Mouse (Mus musculus) embryonic fibroblast, embryonic 13.5 days (primary cell): ENCODE measurements around the gene Crxos. TPM values are rescaled to one million over a fixed set of nuclear protein-coding genes. Genes with fewer than 3 reads are reported as not detected.

Experiments
- H3K27ac ChIP-seq: 2 replicates; pipeline ENCODE4 v1.5.1; 2012; ENCODE audit warnings: low read length, control low read depth, inconsistent platforms; ENCODE audit not compliant: insufficient read depth
- H3K4me1 ChIP-seq: 2 replicates; pipeline ENCODE4 v1.6.1; 2011; ENCODE audit warnings: low read length; ENCODE audit not compliant: control insufficient read depth, insufficient read depth
- H3K4me3 ChIP-seq: 2 replicates; pipeline ENCODE4 v1.5.1; 2011; ENCODE audit warnings: mild to moderate bottlenecking, control low read depth, low read length; ENCODE audit not compliant: insufficient read depth
- CTCF ChIP-seq: IDR thresholded peaks from 2 replicates; pipeline ENCODE4 v1.5.1; 2011; ENCODE audit warnings: mild to moderate bottlenecking, control low read depth, low read length, moderate library complexity, borderline replicate concordance; ENCODE audit not compliant: insufficient read depth
- POLR2A ChIP-seq: IDR thresholded peaks from 2 replicates; pipeline ENCODE4 v1.6.1; 2011; ENCODE audit warnings: low read depth, mild to moderate bottlenecking, control low read depth, low read length, moderate library complexity
- polyA plus RNA-seq: library from polyadenylated mRNA; stranded (reverse); fragments of >200 nt; gene quantifications from 2 replicates; pipeline ENCODE4 v1.2.4, GENCODE M21; 2011; ENCODE audit warnings: low read depth; ENCODE audit not compliant: missing spikeins, insufficient read length

Gene Crxos
- polyA plus RNA-seq: not detected in 2 replicates

GRCm38 (mm10) chr7:15882317-15882716, at the start of gene Crxos:
Crxos (plus strand) TSS chr7:15882617.
- Histone ChIP-seq H3K4me1 (no peaks in the 10 kb centered on the region), H3K27ac (no peak within 1 kb of the TSS), H3K4me3 (no peak within 1 kb of the TSS)
- TF ChIP-seq CTCF (no peak), POLR2A (no peak)

DNA sequence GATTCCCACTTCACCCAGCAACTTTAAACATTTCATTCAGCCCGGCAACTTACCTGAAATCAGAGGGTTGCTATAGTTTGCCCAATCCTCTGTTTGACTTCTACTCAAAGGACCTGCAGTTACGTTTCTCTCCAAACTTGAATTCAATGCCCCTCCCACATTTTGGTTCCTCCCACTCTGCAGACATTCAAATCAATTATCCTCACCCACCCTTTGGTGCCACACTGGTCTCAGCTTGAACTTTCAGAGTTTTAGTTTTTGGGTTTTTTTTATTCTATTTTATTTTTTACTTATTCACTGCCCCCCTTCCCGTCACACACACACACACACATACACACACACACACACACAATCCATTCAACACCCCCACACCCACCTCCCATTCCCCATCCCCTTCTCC, 42.8 kb upstream of the Crxos start, which contains the start of gene Obox6:
TSS of gene Obox6 (minus strand) at position 101 of the 400 bp plus-strand sequence.
- Histone ChIP-seq H3K4me1 (no peaks in the 10 kb centered on the region), H3K4me3 (no peak within 1 kb of the TSS), H3K27ac (no peak within 1 kb of the TSS)
- TF ChIP-seq CTCF (no peak), POLR2A (no peak)

GRCm38 (mm10) chr7:15859657-15860056, 22.8 kb upstream of the Crxos start:
- Histone ChIP-seq H3K4me3 (no peak overlapping the region), H3K4me1 (no peaks in the 10 kb centered on the region), H3K27ac (no peak overlapping the region)
- TF ChIP-seq POLR2A (no peak), CTCF (no peak)

GRCm38 (mm10) chr7:15864104-15864503, 18.3 kb upstream of the Crxos start:
- TF ChIP-seq POLR2A: no peak
- no peak for TF ChIP-seq CTCF
- H3K4me3 ChIP-seq: no peak overlapping the region
- no peak overlapping the region for H3K27ac ChIP-seq
- no peaks in the 10 kb centered on the region for H3K4me1 ChIP-seq

- no peaks in the 10 kb centered on the region for H3K4me1 ChIP-seq
- H3K27ac ChIP-seq: no peak within 1 kb of the TSS
- TF ChIP-seq CTCF (no peak), POLR2A (no peak)
- H3K4me3 ChIP-seq: no peak within 1 kb of the TSS
Measured at GRCm38 (mm10) chr7:15879756-15880155, 2.7 kb upstream of the Crxos start, which contains the start of gene Crx. Crx (minus strand) TSS chr7:15879968.

- no peak overlapping the region for H3K27ac ChIP-seq
- H3K4me3 ChIP-seq: no peak overlapping the region
- TF ChIP-seq CTCF (no peak), POLR2A (no peak)
- H3K4me1 ChIP-seq: no peaks in the 10 kb centered on the region
Measured at GRCm38 (mm10) chr7:15881388-15881787, 1.0 kb upstream of the Crxos start.

- Histone ChIP-seq H3K4me3 (no peak overlapping the region), H3K4me1 (no peaks in the 10 kb centered on the region), H3K27ac (no peak overlapping the region)
- TF ChIP-seq CTCF (no peak), POLR2A (no peak)
Measured at GRCm38 (mm10) chr7:15881831-15882230, 586 bp upstream of the Crxos start.

DNA sequence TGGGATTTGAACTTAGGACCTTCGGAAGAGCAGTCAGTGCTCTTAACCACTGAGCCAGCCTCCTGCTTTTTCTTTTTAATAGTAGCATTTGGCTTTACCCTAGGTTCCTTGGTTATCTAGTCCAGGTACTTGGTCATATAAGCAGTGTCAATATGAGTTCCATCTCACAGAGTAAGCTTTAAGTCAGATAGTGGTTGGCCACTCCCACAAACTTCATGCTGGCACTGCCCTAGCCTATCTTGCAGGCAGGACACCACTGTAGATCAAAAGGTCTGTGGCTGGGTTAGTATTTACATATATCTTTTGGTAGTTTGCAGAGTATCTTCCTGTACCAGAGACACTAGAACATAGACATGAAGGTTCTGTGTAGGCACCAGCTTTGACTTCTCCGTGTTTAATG, 1.7 kb downstream of the Crxos start:
- TF ChIP-seq POLR2A: no peak
- no peak for TF ChIP-seq CTCF
- H3K27ac ChIP-seq: no peak overlapping the region
- H3K4me3 ChIP-seq: no peak overlapping the region
- H3K4me1 ChIP-seq: no peaks in the 10 kb centered on the region

- H3K27ac ChIP-seq: no peak overlapping the region
- TF ChIP-seq CTCF (no peak), POLR2A (no peak)
- H3K4me3 ChIP-seq: no peak overlapping the region
- H3K4me1 ChIP-seq: no peaks in the 10 kb centered on the region
Measured at GRCm38 (mm10) chr7:15894251-15894650, 11.8 kb downstream of the Crxos start.

DNA sequence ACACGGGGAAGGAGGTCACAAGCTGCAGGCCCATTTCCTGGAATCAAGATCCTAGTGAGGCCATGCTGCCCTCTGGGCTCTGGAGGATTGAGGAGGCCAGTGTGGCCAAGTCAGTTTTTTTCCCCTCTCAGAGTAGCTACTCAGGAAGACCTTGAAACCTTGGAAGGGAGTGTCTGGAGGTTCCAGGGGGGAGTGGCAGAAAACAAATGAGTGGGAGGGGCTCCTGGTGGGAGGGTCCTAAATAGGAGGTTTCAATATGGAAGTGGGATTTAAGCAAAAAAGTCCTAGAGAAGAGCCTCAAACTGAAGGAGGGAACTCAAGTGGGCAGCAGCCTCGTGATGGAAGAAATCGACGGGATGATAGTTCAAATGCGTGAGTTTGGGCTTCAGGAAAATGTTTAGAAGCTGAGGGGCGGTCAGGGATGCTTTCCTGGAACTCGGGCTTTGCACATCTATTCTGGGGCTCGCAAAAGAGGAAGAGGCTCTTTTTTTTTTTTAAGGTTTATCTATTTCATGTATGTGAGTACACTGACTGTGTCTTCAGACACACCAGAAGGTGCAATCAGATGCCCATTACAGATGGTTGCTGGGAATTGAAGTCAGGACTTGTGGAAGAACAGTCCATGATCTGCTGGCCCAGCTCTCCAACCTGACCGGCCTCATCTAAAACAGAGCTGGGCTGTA, 19.1 kb downstream of the Crxos start:
- H3K27ac ChIP-seq: no peak overlapping the region
- TF ChIP-seq POLR2A: no peak
- H3K4me3 ChIP-seq: no peak overlapping the region
- H3K4me1 ChIP-seq: no peaks in the 10 kb centered on the region
